ENCODE assay signal across 10 mouse cellular contexts in the genomic region with DNA sequence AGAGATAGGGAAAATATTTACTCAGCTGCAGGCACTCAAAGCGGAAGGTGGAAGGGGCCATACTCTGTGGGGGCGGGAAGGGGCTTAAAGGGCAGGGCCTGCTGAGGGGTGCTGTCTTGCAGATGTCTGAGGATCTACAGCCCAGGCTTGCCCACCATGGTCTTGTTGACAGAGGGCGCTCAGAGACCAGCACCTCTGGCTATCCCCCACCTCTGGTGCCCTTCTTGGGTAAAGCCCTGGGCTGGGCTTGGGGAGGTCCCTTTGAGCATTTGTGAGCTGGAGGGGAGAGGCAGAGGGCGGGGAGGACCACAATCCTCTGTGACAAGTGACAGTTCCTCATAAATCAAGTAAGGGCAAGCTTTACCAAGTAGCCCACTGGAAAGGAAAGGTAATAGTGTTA. TPM values are rescaled to one million over a fixed set of nuclear protein-coding genes. Genes with fewer than 3 reads are reported as not detected.
DNase-seq lines count a peak whose midpoint lies in the region; ATAC-seq and TF ChIP-seq lines count a peak whose summit lies in the region.
"Had no signal": no experiment of that assay in that cellular context is flagged by ENCODE, and none has a peak within 500 bp of the region (broad histone marks: within the 10 kb centered on the region; RNA-seq: fewer than 3 reads in every experiment).

No protein-coding gene starts in this region.

- H3K9me3 ChIP-seq in heart, embryonic 13.5 days: no peaks in the 10 kb centered on the region
- H3K9me3 ChIP-seq in CH12.LX (replicated peaks; ENCODE audit: low read length): no peaks in the 10 kb centered on the region
- no peaks in the 10 kb centered on the region for H3K9me3 ChIP-seq in forebrain, embryonic 15.5 days
- no peaks in the 10 kb centered on the region for H3K9me3 ChIP-seq in midbrain, embryonic 11.5 days (ENCODE audit: control insufficient read depth, low read length)

- no peak; a peak in 1 of 4 replicates for TF ChIP-seq CTCF in CH12.LX (conservative IDR thresholded peaks at IDR 0.05 in 1 of 2, IDR thresholded peaks at IDR 0.05 in 1 of 2; ENCODE audit: low read depth in 2 of 2, low read length in 2 of 2)

- no peak for TF ChIP-seq POLR2A in CH12.LX (IDR thresholded peaks at IDR 0.05; ENCODE audit: low read depth, low read length)

- peaks cover 3% of the 10 kb centered on the region; the same call in 1 of the 2 replicates for H3K36me3 ChIP-seq in heart, embryonic 13.5 days
- peaks cover 0 to 7% of the 10 kb centered on the region in 2 experiments for H3K36me3 ChIP-seq in CH12.LX (replicated peaks in 1 of 2; ENCODE audit: control insufficient read depth in 1 of 2, insufficient read depth in 1 of 2, low read length in 1 of 2)
- H3K36me3 ChIP-seq in forebrain, embryonic 15.5 days: 0 out of 2 replicates have a peak, but pooled peaks cover 3% of the 10 kb centered on the region
- no peaks in the 10 kb centered on the region for H3K36me3 ChIP-seq in midbrain, embryonic 11.5 days (ENCODE audit: control insufficient read depth, insufficient read depth, low read length)

- no peaks in the 10 kb centered on the region for H3K79me2 ChIP-seq in CH12.LX (replicated peaks; ENCODE audit: control insufficient read depth, extremely low read depth, insufficient read depth, poor library complexity, severe bottlenecking)

- peak overlapping the region; percentile 34 for H3K9ac ChIP-seq in heart, embryonic 13.5 days
- H3K9ac ChIP-seq in CH12.LX (ENCODE audit: insufficient read depth, low read depth): no peak overlapping the region
- no peak overlapping the region for H3K9ac ChIP-seq in forebrain, embryonic 15.5 days (replicated peaks)
- peak overlapping the region; percentile 39; the same call in 1 of the 2 replicates for H3K9ac ChIP-seq in midbrain, embryonic 11.5 days (ENCODE audit: low read length)

- in situ Hi-C loops in CH12.LX (cut with MboI; ENCODE audit: low pct_ligation_motif_present, low pct_unique_long_range_greater_than_20kb, low sequenced_read_pairs): no loop called here

- H3K4me3 ChIP-seq in heart, embryonic 13.5 days: no peak overlapping the region
- H3K4me3 ChIP-seq in CH12.LX (replicated peaks in 1 of 3; ENCODE audit: low read depth in 2 of 3, low read length in 2 of 3, poor library complexity in 1 of 3): no peak overlapping the region
- no peak overlapping the region for H3K4me3 ChIP-seq in forebrain, embryonic 15.5 days
- no peak overlapping the region for H3K4me3 ChIP-seq in midbrain, embryonic 11.5 days (ENCODE audit: low read depth, low read length)

- H3K4me1 ChIP-seq in heart, embryonic 13.5 days: peaks cover 58% of the 10 kb centered on the region
- peaks cover 9 to 73% of the 10 kb centered on the region in 2 experiments for H3K4me1 ChIP-seq in CH12.LX (ENCODE audit: control insufficient read depth in 1 of 2, insufficient read depth in 2 of 2)
- peaks cover 56% of the 10 kb centered on the region for H3K4me1 ChIP-seq in forebrain, embryonic 15.5 days
- H3K4me1 ChIP-seq in midbrain, embryonic 11.5 days (ENCODE audit: control insufficient read depth, insufficient read depth, low read length): peaks cover 67% of the 10 kb centered on the region

- no peaks in the 10 kb centered on the region for H3K27me3 ChIP-seq in heart, embryonic 13.5 days (replicated peaks)
- no peaks in the 10 kb centered on the region for H3K27me3 ChIP-seq in CH12.LX (replicated peaks)
- H3K27me3 ChIP-seq in forebrain, embryonic 15.5 days: no peaks in the 10 kb centered on the region
- no peaks in the 10 kb centered on the region for H3K27me3 ChIP-seq in midbrain, embryonic 11.5 days (ENCODE audit: control insufficient read depth, insufficient read depth, low read length)

- intact Hi-C loops in heart, postnatal 25 days (cut with DNase I): loop anchor here (10.0 kb wide), 1 partner anchor 138 kb away; the partner anchor contains the start of genes Actr1a and Sufu

- 0 out of 2 replicates have a peak overlapping the region, but pooled peaks have one; percentile 46 for H3K4me2 ChIP-seq in heart, embryonic 13.5 days
- H3K4me2 ChIP-seq in CH12.LX (ENCODE audit: insufficient read depth, low read depth, poor library complexity, severe bottlenecking): no peak overlapping the region
- H3K4me2 ChIP-seq in forebrain, embryonic 15.5 days (replicated peaks): no peak overlapping the region
- H3K4me2 ChIP-seq in midbrain, embryonic 11.5 days: no peak overlapping the region

- 46% methylated on average over 4 of the region's 4 CpGs for WGBS in heart, embryonic 13.5 days
- 63% methylated on average over 4 of the region's 4 CpGs for WGBS in forebrain, embryonic 15.5 days
- WGBS in midbrain, embryonic 11.5 days: 28% methylated on average over 4 of the region's 4 CpGs

- ATAC-seq in heart, embryonic 13.5 days (ENCODE audit: extremely low read depth, insufficient number of reproducible peaks, low FRiP score, low TSS enrichment): no peak
- ATAC-seq in forebrain, embryonic 15.5 days (replicated peaks): no peak
- no peak for ATAC-seq in midbrain, embryonic 11.5 days (ENCODE audit: low FRiP score)

- peak; percentile 6; the same call in 1 of the 2 replicates for TF ChIP-seq RAD21 in CH12.LX (IDR thresholded peaks at IDR 0.05; ENCODE audit: low read depth, low read length)

- dilution Hi-C loops in CH12.LX (cut with MboI; ENCODE audit: extremely low pct_ligation_motif_present, extremely low pct_unique_long_range_greater_than_20kb, low sequenced_read_pairs): no loop called here

- no peak for TF ChIP-seq EP300 in CH12.LX (IDR thresholded peaks at IDR 0.05; ENCODE audit: low read length)

- peak overlapping the region; percentile 99 for H3K27ac ChIP-seq in heart, embryonic 13.5 days (replicated peaks)
- H3K27ac ChIP-seq in CH12.LX (ENCODE audit: insufficient read depth, low read depth): no peak overlapping the region
- H3K27ac ChIP-seq in forebrain, embryonic 15.5 days (replicated peaks): peak overlapping the region; percentile 88; the same call in 1 of the 2 replicates
- peak overlapping the region; percentile 41 for H3K27ac ChIP-seq in midbrain, embryonic 11.5 days (ENCODE audit: low read depth, low read length)

- no peak for DNase-seq in heart, postnatal 25 days (ENCODE audit: low spot score)
- DNase-seq in CH12.LX (ENCODE audit: extremely low read depth): peak; percentile 61
- no peak for DNase-seq in midbrain, embryonic 11.5 days (ENCODE audit: low spot score, missing footprints)
- DNase-seq in retina, postnatal 1 day: no peak
- DNase-seq in right cerebral cortex, adult 18-20 months: no peak
- no peak for DNase-seq in T-cell, adult 2 months (ENCODE audit: low spot score)
- DNase-seq: adrenal gland, adult 2 months; gastrocnemius, postnatal 10 days had no signal

TF ChIP-seq in CH12.LX, 34 proteins besides CTCF, POLR2A, EP300 and RAD21:
- TF ChIP-seq NELFE (IDR thresholded peaks at IDR 0.05; ENCODE audit: low read depth, low read length): no peak
- TF ChIP-seq TCF12 (IDR thresholded peaks at IDR 0.05; ENCODE audit: low read depth, low read length): peak; percentile 41; the same call in 1 of the 2 replicates
- no peak for TF ChIP-seq CHD2 (IDR thresholded peaks at IDR 0.05; ENCODE audit: low read length)

RNA-seq across cellular contexts. Expression of gene Trim8, which starts 31.6 kb away (rescaled TPM):
- 13.2 and 13.9 TPM in 2 replicates for polyA plus RNA-seq in heart, embryonic 13.5 days (2015; fragmentation: Nextera tagmentation; extraction: Ambion mirVana)
- 10 to 100 TPM; 37.3 to 40.6 TPM for total RNA-seq in heart, postnatal 25 days (2021)
- total RNA-seq in CH12.LX (2012; rRNA removed) (11.0 and 12.0 TPM in 2 replicates), CH12.LX (2014; rRNA removed) (3.7 and 4.4 TPM in 2 replicates)
- polyA plus RNA-seq in CH12.LX (2012; ENCODE audit: insufficient read length, low read depth): 23.3 and 24.9 TPM in 2 replicates
- 28.0 and 29.4 TPM in 2 replicates for polyA plus RNA-seq in forebrain, embryonic 15.5 days (2015; fragmentation: Nextera tagmentation; extraction: Ambion mirVana)
- 28.6 and 31.7 TPM in 2 replicates for polyA plus RNA-seq in midbrain, embryonic 11.5 days (2014; fragmentation: Nextera tagmentation; extraction: Ambion mirVana)

RNA-seq across cellular contexts. Expression of gene Arl3, which starts 39.9 kb away (rescaled TPM):
- polyA plus RNA-seq in heart, embryonic 13.5 days (2015; fragmentation: Nextera tagmentation; extraction: Ambion mirVana): 82.1 and 97.1 TPM in 2 replicates
- total RNA-seq in heart, postnatal 25 days (2021): 10 to 100 TPM; 33.2 to 37.0 TPM
- 38.4 and 46.5 TPM in 2 replicates for total RNA-seq in CH12.LX (2012; rRNA removed)
- total RNA-seq in CH12.LX (2014; rRNA removed): 23.7 and 24.1 TPM in 2 replicates
- polyA plus RNA-seq in CH12.LX (2012; ENCODE audit: insufficient read length, low read depth): 40.4 and 45.3 TPM in 2 replicates
- 238 and 241 TPM in 2 replicates for polyA plus RNA-seq in forebrain, embryonic 15.5 days (2015; fragmentation: Nextera tagmentation; extraction: Ambion mirVana)
- 155 and 160 TPM in 2 replicates for polyA plus RNA-seq in midbrain, embryonic 11.5 days (2014; fragmentation: Nextera tagmentation; extraction: Ambion mirVana)

RNA-seq across cellular contexts. Expression of gene Sfxn2, which starts 40.1 kb away (rescaled TPM):
- polyA plus RNA-seq in heart, embryonic 13.5 days (2015; fragmentation: Nextera tagmentation; extraction: Ambion mirVana): 8.1 and 9.1 TPM in 2 replicates
- total RNA-seq in heart, postnatal 25 days (2021): 1 to 10 TPM; 3.1 to 4.2 TPM
- total RNA-seq in CH12.LX (2012; rRNA removed) (8.5 and 9.4 TPM in 2 replicates), CH12.LX (2014; rRNA removed) (5.9 and 6.8 TPM in 2 replicates)
- 11.1 and 11.8 TPM in 2 replicates for polyA plus RNA-seq in CH12.LX (2012; ENCODE audit: insufficient read length, low read depth)
- 12.6 and 13.7 TPM in 2 replicates for polyA plus RNA-seq in forebrain, embryonic 15.5 days (2015; fragmentation: Nextera tagmentation; extraction: Ambion mirVana)
- polyA plus RNA-seq in midbrain, embryonic 11.5 days (2014; fragmentation: Nextera tagmentation; extraction: Ambion mirVana): 12.1 and 12.7 TPM in 2 replicates

Comparison
In these comparisons a context has a peak if more than half of its experiments do, and no peak if none do; other contexts are left out.
1. H3K9ac ChIP-seq: peak in heart, embryonic 13.5 days (single experiment) and midbrain, embryonic 11.5 days (single experiment); none in CH12.LX (single experiment) and forebrain, embryonic 15.5 days (single experiment).